Mouse (Mus musculus): ENCODE data around the gene Prl7b1.

The Prl7b1 gene

GRCm38 (mm10) chr13:27610482-27610881 lies at the start of gene Prl7b1:
TSS of gene Prl7b1 (minus strand) at chr13:27610582.
- no peak for DNase-seq (ENCODE audit: low read depth)

GRCm38 (mm10) chr13:27642393-27642792 lies 32.0 kb upstream of the Prl7b1 start, which contains the start of gene Prl7a1:
TSS of gene Prl7a1 (minus strand) at chr13:27642493.
- DNase-seq (ENCODE audit: low read depth) = no peak

GRCm38 (mm10) chr13:27582071-27582470 lies 28.3 kb downstream of the Prl7b1 start, which contains the start of gene Prl8a1:
TSS of gene Prl8a1 (minus strand) at chr13:27582171.
- DNase-seq (ENCODE audit: low read depth) = no peak

- no peak for DNase-seq (ENCODE audit: low read depth)
These were observed 45.9 kb downstream of the Prl7b1 start, which contains the start of gene Prl8a9 for GRCm38 (mm10) chr13:27564506-27564905. TSS of gene Prl8a9 (minus strand) at chr13:27564606.

GRCm38 (mm10) chr13:27553336-27553735 lies 57.0 kb downstream of the Prl7b1 start:
- DNase-seq (ENCODE audit: low read depth) = no peak
